Mouse (Mus musculus) layer of hippocampus, postnatal 10 days (tissue): Measurements from ENCODE around the gene Ccn2. TPM values are rescaled to one million over a fixed set of nuclear protein-coding genes. Genes with fewer than 3 reads are reported as not detected.
"Not testable (repeated sequence)": the region's sequence is repeated elsewhere in the genome, so short reads cannot be mapped to it uniquely, and the experiment has no call there.

ENCODE experiments used
- DNase-seq, 2 experiments: peaks; one replicate each; pipeline ENCODE4 v3.0.0; 2021; ENCODE audit warnings: low spot score in 2 of 2
- total RNA-seq, 2 experiments: library from RNA; stranded (reverse); gene quantifications; 2 replicates each; pipeline ENCODE4 v1.2.3; 2021

Gene Ccn2
- total RNA-seq, 2 experiments from 2014 or later: 10.8 to 13.1 TPM

GRCm38 (mm10) chr10:24599802-24600201, 4.6 kb downstream of the Ccn2 start:
- DNase-seq: no peak

- no peak for DNase-seq
These were observed 7.8 kb downstream of the Ccn2 start for GRCm38 (mm10) chr10:24603035-24603434.

- no peak for DNase-seq
These were observed 8.5 kb downstream of the Ccn2 start for GRCm38 (mm10) chr10:24603727-24604126.

- DNase-seq: no peak
These were observed 13.9 kb downstream of the Ccn2 start for GRCm38 (mm10) chr10:24609146-24609545.

- DNase-seq: no peak
These were observed 14.5 kb downstream of the Ccn2 start for GRCm38 (mm10) chr10:24609766-24610165.

GRCm38 (mm10) chr10:24614726-24615125, 19.5 kb downstream of the Ccn2 start:
- DNase-seq: peak in 1 of 2 experiments; percentile 2

- DNase-seq: no peak
These were observed 20.6 kb downstream of the Ccn2 start for GRCm38 (mm10) chr10:24615799-24616198.

GRCm38 (mm10) chr10:24616572-24616971, 21.3 kb downstream of the Ccn2 start:
- not testable (repeated sequence) for DNase-seq

GRCm38 (mm10) chr10:24621572-24621971, 26.3 kb downstream of the Ccn2 start:
- peak; percentile 50 to 62 for DNase-seq

GRCm38 (mm10) chr10:24622586-24622985, 27.3 kb downstream of the Ccn2 start:
- DNase-seq: peak; percentile 84 to 86

GRCm38 (mm10) chr10:24625060-24625701, 29.9 kb downstream of the Ccn2 start:
- DNase-seq: peak; percentile 90

GRCm38 (mm10) chr10:24627262-24627661, 32.0 kb downstream of the Ccn2 start:
- DNase-seq: no peak

- no peak for DNase-seq
These were observed 33.2 kb downstream of the Ccn2 start for GRCm38 (mm10) chr10:24628466-24628865.

GRCm38 (mm10) chr10:24629086-24629720, 34.0 kb downstream of the Ccn2 start:
- no peak for DNase-seq

GRCm38 (mm10) chr10:24630469-24631081, 35.3 kb downstream of the Ccn2 start:
- peak; percentile 84 to 87 for DNase-seq

GRCm38 (mm10) chr10:24631122-24631521, 35.9 kb downstream of the Ccn2 start:
- DNase-seq: no peak

GRCm38 (mm10) chr10:24634288-24634687, 39.0 kb downstream of the Ccn2 start:
- DNase-seq: no peak

- no peak for DNase-seq
These were observed 40.1 kb downstream of the Ccn2 start for GRCm38 (mm10) chr10:24635331-24635815.

GRCm38 (mm10) chr10:24635884-24636283, 40.6 kb downstream of the Ccn2 start:
- no peak for DNase-seq

- no peak for DNase-seq
These were observed 41.7 kb downstream of the Ccn2 start for GRCm38 (mm10) chr10:24636986-24637385.

- DNase-seq: no peak
These were observed 43.2 kb downstream of the Ccn2 start for GRCm38 (mm10) chr10:24638306-24639070.

- DNase-seq: no peak
These were observed 44.4 kb downstream of the Ccn2 start for GRCm38 (mm10) chr10:24639596-24639995.
